ENCODE assay signal across 9 mouse cellular contexts in genomic region chr17:24644030-24644715, GRCm38 (mm10). TPM values are rescaled to one million over a fixed set of nuclear protein-coding genes. Genes with fewer than 3 reads are reported as not detected.
A peak's percentile ranks its signal among the peaks of the same experiment; 100 is the strongest.
DNase-seq lines count a peak whose midpoint lies in the region; ATAC-seq and TF ChIP-seq lines count a peak whose summit lies in the region.
"Had no signal": no experiment of that assay in that cellular context is flagged by ENCODE, and none has a peak within 500 bp of the region (broad histone marks: within the 10 kb centered on the region; RNA-seq: fewer than 3 reads in every experiment).

No protein-coding gene starts in this region.

- 34% methylated on average over 7 of the region's 7 CpGs for WGBS in heart, embryonic 15.5 days
- 45% methylated on average over 7 of the region's 7 CpGs for WGBS in limb, embryonic 11.5 days

- no peaks in the 10 kb centered on the region for H3K79me2 ChIP-seq in myocyte (ENCODE audit: control insufficient read depth, insufficient read depth)

- peaks cover 4% of the 10 kb centered on the region; the same call in 1 of the 2 replicates for H3K36me3 ChIP-seq in heart, embryonic 15.5 days
- H3K36me3 ChIP-seq in limb, embryonic 11.5 days (ENCODE audit: control insufficient read depth, insufficient read depth, low read length), result peaks cover 10% of the 10 kb centered on the region
- H3K36me3 ChIP-seq in myocyte (ENCODE audit: control insufficient read depth, insufficient read depth), result no peaks in the 10 kb centered on the region

- H3K27me3 ChIP-seq in heart, embryonic 15.5 days, result 0 out of 2 replicates have a peak, but pooled peaks cover 9% of the 10 kb centered on the region
- H3K27me3 ChIP-seq in limb, embryonic 11.5 days (ENCODE audit: control insufficient read depth, insufficient read depth, low read length), result no peaks in the 10 kb centered on the region
- no peaks in the 10 kb centered on the region for H3K27me3 ChIP-seq in myocyte (ENCODE audit: control insufficient read depth, insufficient read depth, insufficient read length)

- peak overlapping the region; percentile 83 for H3K4me3 ChIP-seq in gastrocnemius, adult 2 months
- H3K4me3 ChIP-seq in heart, embryonic 15.5 days, result peak overlapping the region; percentile 12; the same call in 1 of the 2 replicates
- H3K4me3 ChIP-seq in limb, embryonic 11.5 days (ENCODE audit: low read depth, low read length), result no peak overlapping the region
- peak overlapping the region; percentile 5 for H3K4me3 ChIP-seq in myocyte

- peak overlapping the region; percentile 38 for H3K4me2 ChIP-seq in heart, embryonic 15.5 days
- H3K4me2 ChIP-seq in limb, embryonic 11.5 days (ENCODE audit: low read depth, severe bottlenecking), result no peak overlapping the region
- peak overlapping the region; percentile 55 for H3K4me2 ChIP-seq in myocyte (ENCODE audit: low read depth)

- H3K9me3 ChIP-seq in heart, embryonic 15.5 days (replicated peaks), result no peaks in the 10 kb centered on the region
- no peaks in the 10 kb centered on the region for H3K9me3 ChIP-seq in limb, embryonic 11.5 days (ENCODE audit: control insufficient read depth, low read length)

- no peak overlapping the region for H3ac ChIP-seq in myocyte (ENCODE audit: control insufficient read depth, insufficient read length)

- peaks cover 56% of the 10 kb centered on the region for H3K4me1 ChIP-seq in heart, embryonic 15.5 days (replicated peaks)
- H3K4me1 ChIP-seq in limb, embryonic 11.5 days (ENCODE audit: control insufficient read depth, insufficient read depth, low read length), result peaks cover 30% of the 10 kb centered on the region

- 0 out of 2 replicates have a peak, but pooled peaks have one; percentile 20 for ATAC-seq in heart, embryonic 15.5 days (replicated peaks; ENCODE audit: insufficient number of reproducible peaks, insufficient read depth, low FRiP score, low read depth)
- no peak for ATAC-seq in limb, embryonic 11.5 days (ENCODE audit: insufficient number of reproducible peaks, low FRiP score, low TSS enrichment, low read depth)

- no peak for DNase-seq in gastrocnemius, adult 2 months
- DNase-seq in gastrocnemius, adult 18-20 months (ENCODE audit: low spot score), result no peak
- no peak for DNase-seq in limb, embryonic 11.5 days (ENCODE audit: low spot score)
- no peak for DNase-seq in frontal cortex, postnatal 36 days (ENCODE audit: low spot score in 2 of 2)
- no peak for DNase-seq in frontal cortex, postnatal 10 days (ENCODE audit: low spot score in 2 of 2)
- DNase-seq in urinary bladder, postnatal 4 days (ENCODE audit: low spot score in 2 of 2), result no peak

- peak overlapping the region; percentile 7; the same call in 1 of the 2 replicates for H3K9ac ChIP-seq in heart, embryonic 15.5 days
- H3K9ac ChIP-seq in limb, embryonic 11.5 days (ENCODE audit: low read length), result 0 out of 2 replicates have a peak overlapping the region, but pooled peaks have one; percentile 39

- TF ChIP-seq POLR2A in myocyte (IDR thresholded peaks at IDR 0.05; ENCODE audit: insufficient read length, low read depth), result no peak

- peak overlapping the region; percentile 94 for H3K27ac ChIP-seq in gastrocnemius, adult 2 months
- H3K27ac ChIP-seq in heart, embryonic 15.5 days, result peak overlapping the region; percentile 70
- 0 out of 2 replicates have a peak overlapping the region, but pooled peaks have one; percentile 22 for H3K27ac ChIP-seq in limb, embryonic 11.5 days (replicated peaks; ENCODE audit: low read depth, low read length)

- TF ChIP-seq CTCF in gastrocnemius, adult 2 months (IDR thresholded peaks at IDR 0.05), result no peak

- intact Hi-C loops in gastrocnemius, adult 2 months (cut with DNase I), result no loop called here

TF ChIP-seq in myocyte, 11 proteins besides CTCF, POLR2A, EP300 and RAD21:
- TF ChIP-seq TCF12 (IDR thresholded peaks at IDR 0.05; ENCODE audit: insufficient read depth, poor library complexity, severe bottlenecking) (no peak), MAX (IDR thresholded peaks at IDR 0.05; ENCODE audit: low read depth) (no peak), USF1 (IDR thresholded peaks at IDR 0.05; ENCODE audit: low read depth) (no peak), POLR2AphosphoS2 (IDR thresholded peaks at IDR 0.05; ENCODE audit: insufficient read length, low read depth) (no peak), SRF (IDR thresholded peaks at IDR 0.05; ENCODE audit: control insufficient read depth, insufficient read length, low read depth) (no peak), MYOG (IDR thresholded peaks at IDR 0.05; ENCODE audit: control insufficient read depth in 1 of 3, insufficient read depth in 1 of 3, insufficient read length in 2 of 3, low read depth in 2 of 3) (no peak)
TF ChIP-seq in myocyte: peak in this region for 0.

RNA-seq across cellular contexts. Expression of gene Slc9a3r2, which starts 6.0 kb away (rescaled TPM):
- total RNA-seq in gastrocnemius, adult 2 months (2021), result 10 to 100 TPM; 27.8 to 52.9 TPM
- 10 to 100 TPM; 31.8 to 55.0 TPM for total RNA-seq in gastrocnemius, adult 18-20 months (2021)
- 55.5 and 61.4 TPM in 2 replicates for polyA plus RNA-seq in heart, embryonic 15.5 days (2015; fragmentation: Nextera tagmentation; extraction: Ambion mirVana)
- 59.3 and 60.4 TPM in 2 replicates for polyA plus RNA-seq in limb, embryonic 11.5 days (2014; fragmentation: Nextera tagmentation; extraction: Ambion mirVana)
- 19.1 TPM for polyA plus RNA-seq in myocyte (2012; fragmentation: generic; extraction: Trizol)

RNA-seq across cellular contexts. Expression of gene Nthl1, which starts 11.7 kb away (rescaled TPM):
- total RNA-seq in gastrocnemius, adult 2 months (2021), result 1 to 10 TPM; 2.6 to 3.4 TPM
- total RNA-seq in gastrocnemius, adult 18-20 months (2021), result 1 to 10 TPM; 2.5 to 3.5 TPM
- polyA plus RNA-seq in heart, embryonic 15.5 days (2015; fragmentation: Nextera tagmentation; extraction: Ambion mirVana), result 7.7 and 10.9 TPM in 2 replicates
- polyA plus RNA-seq in limb, embryonic 11.5 days (2014; fragmentation: Nextera tagmentation; extraction: Ambion mirVana), result 19.5 and 23.2 TPM in 2 replicates
- polyA plus RNA-seq in myocyte (2012; fragmentation: generic; extraction: Trizol), result 20.2 TPM

RNA-seq across cellular contexts. Expression of gene Tsc2, which starts 11.7 kb away (rescaled TPM):
- total RNA-seq in gastrocnemius, adult 2 months (2021), result 10 to 100 TPM; 84.9 to 90.4 TPM
- total RNA-seq in gastrocnemius, adult 18-20 months (2021), result 100 to 1,000 TPM in 1 of 2 experiments, 10 to 100 TPM in 1; 83.2 to 105 TPM
- polyA plus RNA-seq in heart, embryonic 15.5 days (2015; fragmentation: Nextera tagmentation; extraction: Ambion mirVana), result 39.0 and 56.0 TPM in 2 replicates
- 62.7 and 66.8 TPM in 2 replicates for polyA plus RNA-seq in limb, embryonic 11.5 days (2014; fragmentation: Nextera tagmentation; extraction: Ambion mirVana)
- polyA plus RNA-seq in myocyte (2012; fragmentation: generic; extraction: Trizol), result 49.5 TPM

RNA-seq across cellular contexts. Expression of gene Npw, which starts 14.1 kb away (rescaled TPM):
- total RNA-seq in gastrocnemius, adult 2 months (2021), result not detected
- not detected for total RNA-seq in gastrocnemius, adult 18-20 months (2021)
- 0.26 TPM in 1 of 2 replicates, not detected in the other for polyA plus RNA-seq in heart, embryonic 15.5 days (2015; fragmentation: Nextera tagmentation; extraction: Ambion mirVana)
- polyA plus RNA-seq in limb, embryonic 11.5 days (2014; fragmentation: Nextera tagmentation; extraction: Ambion mirVana), result 0.31 and 0.54 TPM in 2 replicates
- polyA plus RNA-seq in myocyte (2012; fragmentation: generic; extraction: Trizol), result not detected
- total RNA-seq: gastrocnemius, postnatal 36 days had no signal

RNA-seq across cellular contexts. Expression of gene Zfp598, which starts 25.3 kb away (rescaled TPM):
- 10 to 100 TPM; 22.1 to 24.5 TPM for total RNA-seq in gastrocnemius, adult 2 months (2021)
- total RNA-seq in gastrocnemius, adult 18-20 months (2021), result 10 to 100 TPM; 23.1 to 25.4 TPM
- polyA plus RNA-seq in heart, embryonic 15.5 days (2015; fragmentation: Nextera tagmentation; extraction: Ambion mirVana), result 12.5 and 18.1 TPM in 2 replicates
- polyA plus RNA-seq in limb, embryonic 11.5 days (2014; fragmentation: Nextera tagmentation; extraction: Ambion mirVana), result 36.3 and 42.0 TPM in 2 replicates
- polyA plus RNA-seq in myocyte (2012; fragmentation: generic; extraction: Trizol), result 49.7 TPM

Comparison
In these comparisons a context has a peak if more than half of its experiments do, and no peak if none do; other contexts are left out.
1. H3K27ac ChIP-seq: peak in every context shown above with its lines; median percentile 94 in gastrocnemius, adult 2 months; 70 in heart, embryonic 15.5 days; 22 in limb, embryonic 11.5 days.